Mouse (Mus musculus) left cerebral cortex, adult 18-20 months (tissue): ENCODE results near the gene Cdc34b. TPM values are rescaled to one million over a fixed set of nuclear protein-coding genes. Genes with fewer than 3 reads are reported as not detected.

Source experiments
- DNase-seq, 2 experiments: peaks; one replicate each; pipeline ENCODE4 v3.0.0; 2021 to 2022; ENCODE audit warnings: low spot score in 2 of 2, mixed read lengths in 1 of 2
- total RNA-seq, 2 experiments: library from RNA; stranded (reverse); gene quantifications; 2 replicates each; pipeline ENCODE4 v1.2.3; 2021

Cdc34b gene
- total RNA-seq, 2 experiments from 2014 or later: 0.75 TPM; not detected in 1

GRCm38 (mm10) chr11:94732773-94733172, 8.8 kb upstream of the Cdc34b start:
- DNase-seq: no peak

GRCm38 (mm10) chr11:94735746-94736145, 5.8 kb upstream of the Cdc34b start:
- no peak for DNase-seq

GRCm38 (mm10) chr11:94752946-94753713, 11.5 kb downstream of the Cdc34b start:
- DNase-seq: no peak

GRCm38 (mm10) chr11:94759916-94760315, 18.3 kb downstream of the Cdc34b start:
- DNase-seq: no peak

- no peak for DNase-seq
Measured at GRCm38 (mm10) chr11:94760364-94760763, 18.8 kb downstream of the Cdc34b start.

- no peak for DNase-seq
Measured at GRCm38 (mm10) chr11:94760799-94761198, 19.2 kb downstream of the Cdc34b start.

GRCm38 (mm10) chr11:94762281-94762680, 20.7 kb downstream of the Cdc34b start:
- DNase-seq: no peak

- DNase-seq: no peak
Measured at GRCm38 (mm10) chr11:94762775-94763174, 21.2 kb downstream of the Cdc34b start.

GRCm38 (mm10) chr11:94767241-94767640, 25.7 kb downstream of the Cdc34b start:
- no peak for DNase-seq

- DNase-seq: no peak
Measured at GRCm38 (mm10) chr11:94772363-94773055, 30.9 kb downstream of the Cdc34b start.

GRCm38 (mm10) chr11:94773851-94774250, 32.3 kb downstream of the Cdc34b start:
- no peak for DNase-seq

- DNase-seq: no peak
Measured at GRCm38 (mm10) chr11:94774887-94775497, 33.4 kb downstream of the Cdc34b start.

GRCm38 (mm10) chr11:94782603-94783002, 41.0 kb downstream of the Cdc34b start, which contains the start of gene Tmem92:
Tmem92 (minus strand) TSS chr11:94782703.
- no peak for DNase-seq

- peak; percentile 40 to 71 for DNase-seq
Measured at GRCm38 (mm10) chr11:94785247-94785646, 43.7 kb downstream of the Cdc34b start.

GRCm38 (mm10) chr11:94791700-94792099, 50.1 kb downstream of the Cdc34b start:
- no peak for DNase-seq

Other genes starting within 250 kb of the Cdc34b start
- 1 to 10 TPM in 1 of 2 experiments, under 1 TPM in 1; 0.84 to 2.0 TPM for gene Epn3, start 241.8 kb upstream of the Cdc34b start, total RNA-seq
- gene Mycbpap, start 220.0 kb upstream of the Cdc34b start, total RNA-seq: 1 to 10 TPM; 5.7 to 7.8 TPM
- 10 to 100 TPM; 10.5 to 13.4 TPM for gene Rsad1, start 192.5 kb upstream of the Cdc34b start, total RNA-seq
- gene Chad, start 176.7 kb upstream of the Cdc34b start, total RNA-seq: not detected
- 10 to 100 TPM; 14.1 to 14.9 TPM for gene Acsf2, start 139.9 kb upstream of the Cdc34b start, total RNA-seq
- 10 to 100 TPM; 96.2 to 98.0 TPM for gene Lrrc59, start 112.0 kb upstream of the Cdc34b start, total RNA-seq
- gene Mrpl27, start 88.0 kb upstream of the Cdc34b start, total RNA-seq: 10 to 100 TPM; 70.9 to 73.3 TPM
- not detected for gene Eme1, start 87.8 kb upstream of the Cdc34b start, total RNA-seq
- gene Xylt2, start 64.3 kb upstream of the Cdc34b start, total RNA-seq: 10 to 100 TPM; 20.7 to 22.6 TPM
- not detected for gene Gm11541, start 37.3 kb upstream of the Cdc34b start, total RNA-seq
- gene Tmem92, start 40.9 kb downstream of the Cdc34b start, total RNA-seq: not detected
- gene Col1a1, start 194.4 kb downstream of the Cdc34b start, total RNA-seq: 10 to 100 TPM in 1 of 2 experiments, 1 to 10 TPM in 1; 8.8 to 11.2 TPM
- not detected for gene Hils1, start 225.8 kb downstream of the Cdc34b start, total RNA-seq
- gene Sgca, start 234.5 kb downstream of the Cdc34b start, total RNA-seq: not detected
- 100 to 1,000 TPM; 737 to 747 TPM for gene Ppp1r9b, start 249.3 kb downstream of the Cdc34b start, total RNA-seq